Mouse (Mus musculus) lung, adult 2 months (tissue): Measurements from ENCODE around the gene 1700017B05Rik. TPM values are rescaled to one million over a fixed set of nuclear protein-coding genes. Genes with fewer than 3 reads are reported as not detected.
"Not testable (repeated sequence)": the region's sequence is repeated elsewhere in the genome, so short reads cannot be mapped to it uniquely, and the experiment has no call there.

Experiments
- DNase-seq: peaks from one replicate; pipeline ENCODE4 v3.0.0; 2022
- H3K4me1 ChIP-seq: fragments of 200-500 bp; 2 replicates; pipeline ENCODE4 v1.6.1; 2011; ENCODE audit warnings: low read length; ENCODE audit not compliant: control insufficient read depth, insufficient read depth
- H3K4me3 ChIP-seq: fragments of 200-500 bp; replicated peaks from 2 replicates; pipeline ENCODE3; 2011; ENCODE audit warnings: low read depth, mild to moderate bottlenecking, control low read depth, low read length; ENCODE audit errors: extremely low read depth
- CTCF ChIP-seq: fragments of 200-500 bp; IDR thresholded peaks from 2 replicates; pipeline ENCODE4 v1.5.1; 2011; ENCODE audit warnings: mild to moderate bottlenecking, low read length, control low read depth; ENCODE audit not compliant: insufficient read depth
- POLR2A ChIP-seq: fragments of 200-500 bp; IDR thresholded peaks from 2 replicates; pipeline ENCODE4 v1.6.1; 2011; ENCODE audit warnings: low read depth, mild to moderate bottlenecking, control low read depth, low read length, borderline replicate concordance; ENCODE audit errors: extremely low read depth
- WGBS: fragments of 180-500 bp; shearing (Covaris S2); methylation state at CpG from one replicate; pipeline ENCODE4 v1.1.7; 2018; 5-methylcytosine and 5-hydroxymethylcytosine counted together
- polyA plus RNA-seq: library from polyadenylated mRNA; depleted of rRNA; stranded (reverse); fragments of >200 nt; gene quantifications from 2 replicates; pipeline ENCODE4 v1.2.3, GENCODE M21; 2012; rRNA removed

Gene 1700017B05Rik
- polyA plus RNA-seq, 1 experiment = 12.5 TPM

GRCm38 (mm10) chr9:57209316-57209715 is 53.1 kb downstream of the 1700017B05Rik start:
- H3K4me1 ChIP-seq = no peaks in the 10 kb centered on the region
- peak; percentile 25; the same call in 1 of the 2 replicates for TF ChIP-seq CTCF
- TF ChIP-seq POLR2A = no peak
- 32% methylated on average over 3 of the region's 3 CpGs for WGBS
- DNase-seq = peak; percentile 33
- H3K4me3 ChIP-seq = no peak overlapping the region

GRCm38 (mm10) chr9:57206896-57207295 is 55.5 kb downstream of the 1700017B05Rik start:
- Histone ChIP-seq H3K4me1 (no peaks in the 10 kb centered on the region), H3K4me3 (no peak overlapping the region)
- 61% methylated on average over 2 of the region's 2 CpGs for WGBS
- no peak for TF ChIP-seq CTCF
- no peak for TF ChIP-seq POLR2A
- no peak for DNase-seq

- not testable (repeated sequence) for DNase-seq, H3K4me3 ChIP-seq, H3K4me1 ChIP-seq
- WGBS = 77% methylated on average over 13 of the region's 13 CpGs
Measured at GRCm38 (mm10) chr9:57203571-57203970, 58.8 kb downstream of the 1700017B05Rik start.

Other genes with a start within 250 kb of the 1700017B05Rik start
- 68.4 and 82.1 TPM in 2 replicates for gene Sin3a, start 190.6 kb downstream of the 1700017B05Rik start, polyA plus RNA-seq
- gene Man2c1, start 131.9 kb downstream of the 1700017B05Rik start, polyA plus RNA-seq = 232 and 233 TPM in 2 replicates
- gene Neil1, start 114.3 kb downstream of the 1700017B05Rik start, polyA plus RNA-seq = 10.2 and 10.4 TPM in 2 replicates
- 110 and 137 TPM in 2 replicates for gene Commd4, start 104.3 kb downstream of the 1700017B05Rik start, polyA plus RNA-seq
- gene Trcg1, start 26.1 kb downstream of the 1700017B05Rik start, polyA plus RNA-seq = not detected in 2 replicates
- gene Ppcdc, start 177.5 kb upstream of the 1700017B05Rik start, polyA plus RNA-seq = 30.8 and 36.1 TPM in 2 replicates
- 10.9 and 12.0 TPM in 2 replicates for gene Scamp5, start 205.4 kb upstream of the 1700017B05Rik start, polyA plus RNA-seq
- 1.6 and 2.0 TPM in 2 replicates for gene Rpp25, start 241.4 kb upstream of the 1700017B05Rik start, polyA plus RNA-seq